Mouse (Mus musculus) heart, adult 9 months (tissue): ENCODE results near the gene Slc12a8.

Source experiments
- DNase-seq, 2 experiments: peaks; one replicate each; pipeline ENCODE4 v3.0.0; 2022; ENCODE audit warnings: low spot score in 2 of 2

Slc12a8 gene

DNA sequence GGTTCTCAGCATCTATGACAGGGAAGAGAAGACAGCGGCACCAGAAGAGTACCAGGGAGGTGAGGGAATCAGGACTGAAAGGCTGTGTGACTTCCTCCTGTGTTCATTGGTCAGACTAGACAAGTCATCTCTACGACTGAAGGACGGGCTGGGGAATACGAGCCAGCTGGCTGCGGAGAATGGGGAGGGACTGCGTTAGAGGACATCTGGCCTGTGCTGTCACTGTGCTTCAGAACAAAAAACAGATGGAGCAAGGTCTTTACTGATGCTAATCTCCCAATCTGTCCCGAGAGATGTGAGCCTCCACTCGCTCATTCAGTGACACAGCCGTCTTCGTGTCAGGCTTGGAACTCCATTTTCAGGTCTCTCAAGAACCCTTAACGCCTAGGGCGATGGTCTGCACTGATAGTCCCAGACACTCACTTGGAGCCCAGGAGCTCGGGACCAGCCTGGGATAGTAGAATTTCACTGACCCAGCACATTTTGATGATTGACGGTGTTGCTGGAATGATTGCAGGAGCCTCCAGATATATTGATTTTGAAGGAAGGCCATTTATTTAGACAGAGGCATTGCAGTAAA, 156.5 kb downstream of the Slc12a8 start:
- peak; percentile 75 to 78 for DNase-seq

DNA sequence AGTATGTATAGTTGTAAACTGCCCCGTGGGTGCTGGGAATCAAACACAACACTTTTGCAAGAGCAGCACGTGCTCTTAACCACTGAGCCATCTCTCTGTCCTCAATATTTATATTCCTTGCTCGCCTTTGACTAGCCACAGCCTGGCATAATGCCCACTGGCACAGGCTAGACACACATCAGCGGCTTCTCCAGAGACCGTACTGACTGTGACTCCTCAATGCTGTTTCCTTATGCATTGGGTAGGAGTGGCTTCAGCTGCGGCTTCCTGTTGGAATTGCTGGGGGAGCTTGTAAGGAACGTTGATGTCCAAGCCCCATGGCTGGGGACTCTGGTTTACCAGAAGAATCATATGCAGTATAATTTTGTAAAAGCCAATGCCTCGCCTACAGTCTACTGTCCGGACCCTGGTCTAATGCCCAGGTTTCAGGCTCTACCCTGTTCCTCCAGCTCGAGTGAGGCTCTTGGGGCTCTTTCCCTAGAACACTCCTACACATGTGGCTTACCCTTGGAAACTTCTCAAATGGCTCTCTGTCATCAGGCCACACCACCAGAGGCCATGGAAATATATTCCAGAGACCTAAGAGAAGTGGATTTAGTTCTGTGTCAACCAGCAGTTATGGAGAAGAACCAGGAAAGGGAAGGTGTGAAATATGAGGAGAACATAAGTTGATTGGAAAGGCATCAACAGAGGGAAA, 158.2 kb downstream of the Slc12a8 start:
- no peak for DNase-seq

- DNase-seq = peak in 1 of 2 experiments; percentile 61
Observed at GRCm38 (mm10) chr16:33675848-33676184, 158.7 kb downstream of the Slc12a8 start.

DNA sequence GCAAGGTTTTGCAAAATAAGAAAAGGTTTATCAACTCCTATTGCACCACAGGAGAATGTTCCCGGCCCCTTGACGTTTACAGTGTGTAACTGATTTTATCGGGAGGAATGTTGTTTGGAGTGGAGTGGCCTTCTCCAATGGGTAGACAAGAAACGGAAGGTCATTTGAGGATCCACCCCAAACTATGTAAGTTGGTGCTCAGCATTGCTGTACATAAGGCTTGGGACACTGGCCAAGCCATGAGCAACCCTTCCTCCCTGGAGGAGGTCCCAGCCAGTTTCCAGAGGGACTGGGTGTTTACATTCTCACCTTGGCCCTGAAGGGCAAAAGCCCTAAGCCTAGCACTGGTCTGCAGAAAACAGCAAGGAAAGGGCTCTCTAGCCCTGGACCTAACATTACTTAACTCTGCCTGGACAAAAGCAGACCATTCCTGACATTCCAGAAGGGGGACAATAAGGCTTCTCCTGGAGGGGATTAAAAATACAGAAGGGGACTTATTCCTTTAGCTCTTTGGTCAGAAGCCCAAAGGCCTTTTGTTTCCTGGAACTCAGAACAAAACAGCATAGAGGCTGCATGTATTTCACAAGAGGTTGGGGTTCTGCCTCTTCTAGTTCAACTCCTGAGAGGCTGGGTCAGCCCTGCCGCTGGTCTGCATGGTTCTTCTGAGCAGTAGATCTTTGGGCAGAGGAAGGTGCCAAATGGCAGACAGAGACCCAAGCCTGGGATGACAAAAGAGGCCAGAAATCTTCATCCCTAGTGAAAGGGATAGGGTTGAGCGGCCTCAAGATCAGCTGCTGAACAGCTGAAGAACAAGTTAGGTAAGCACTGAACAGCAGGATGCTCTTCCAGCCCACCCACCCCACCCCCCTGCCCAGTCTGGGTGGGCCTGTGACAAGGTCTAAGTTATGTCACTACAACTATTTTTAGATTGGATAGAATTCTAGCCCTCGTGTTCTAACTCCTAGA, 159.5 kb downstream of the Slc12a8 start:
- DNase-seq = peak; percentile 86 to 91

- DNase-seq = no peak
Observed at GRCm38 (mm10) chr16:33677313-33677690, 160.2 kb downstream of the Slc12a8 start.

DNA sequence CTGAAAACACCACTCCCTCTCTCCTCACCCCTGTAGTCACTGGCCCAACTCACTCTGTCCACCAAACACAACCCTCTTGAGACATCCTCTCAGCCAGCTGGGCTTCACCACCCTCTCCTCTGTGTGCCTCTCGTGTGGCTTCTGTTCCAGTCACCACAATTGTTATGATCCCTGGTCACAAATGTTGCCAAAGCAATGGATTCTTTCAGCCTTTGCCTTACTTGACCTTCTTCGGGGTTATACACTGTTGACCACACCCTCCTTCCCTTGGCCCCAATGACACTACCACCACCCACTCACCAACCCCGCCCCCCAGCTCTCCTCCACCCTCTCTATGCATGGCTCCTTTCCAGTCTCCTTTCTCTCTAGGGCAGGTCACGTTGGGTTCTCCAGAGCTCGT, 160.8 kb downstream of the Slc12a8 start:
- DNase-seq = peak; percentile 82 to 86

GRCm38 (mm10) chr16:33680271-33680670, 163.1 kb downstream of the Slc12a8 start:
- no peak for DNase-seq

DNA sequence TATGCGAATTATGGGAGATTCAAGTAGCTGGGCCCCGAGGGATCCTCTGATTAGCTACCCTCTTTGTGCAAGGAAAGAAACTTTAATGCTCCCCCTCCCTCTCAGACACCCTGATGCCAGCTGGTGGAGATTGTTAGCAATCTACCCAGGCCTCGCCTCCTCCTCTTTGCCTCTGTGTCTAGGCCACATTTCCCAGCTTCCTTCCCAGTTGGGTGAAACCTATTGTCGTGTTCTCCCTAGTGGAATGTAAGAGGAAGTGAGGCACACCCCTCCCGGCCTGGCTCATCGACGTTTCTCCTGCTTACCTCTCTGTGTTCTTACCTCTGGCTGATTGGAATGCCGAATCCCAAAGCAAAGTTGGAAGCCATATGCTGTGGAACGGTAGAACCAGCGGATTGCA, 163.7 kb downstream of the Slc12a8 start:
- DNase-seq = peak; percentile 72 to 83

GRCm38 (mm10) chr16:33681661-33682060, 164.5 kb downstream of the Slc12a8 start:
- DNase-seq = no peak

DNA sequence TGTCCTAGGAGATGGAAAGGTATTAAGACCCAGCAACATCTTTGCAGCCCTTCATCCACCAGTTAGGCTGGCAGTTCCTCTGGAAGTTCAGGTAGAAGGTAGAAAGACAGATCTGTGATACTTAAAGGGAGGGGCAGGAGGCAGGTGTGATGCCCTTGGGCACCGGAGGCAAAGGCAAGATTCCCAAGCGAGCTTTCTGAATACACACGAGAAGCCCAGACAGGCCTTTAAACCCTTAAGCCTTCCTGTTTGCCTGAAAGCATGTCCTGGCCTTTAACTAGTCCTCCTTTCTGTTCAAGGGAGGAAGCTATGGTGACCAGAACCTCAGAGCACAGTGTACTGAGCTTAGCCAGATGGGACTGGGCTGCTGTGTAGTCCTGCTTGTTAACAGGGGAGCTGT, 165.5 kb downstream of the Slc12a8 start:
- DNase-seq = no peak

GRCm38 (mm10) chr16:33683206-33684161, 166.4 kb downstream of the Slc12a8 start:
- DNase-seq = peak; percentile 61 to 62

DNA sequence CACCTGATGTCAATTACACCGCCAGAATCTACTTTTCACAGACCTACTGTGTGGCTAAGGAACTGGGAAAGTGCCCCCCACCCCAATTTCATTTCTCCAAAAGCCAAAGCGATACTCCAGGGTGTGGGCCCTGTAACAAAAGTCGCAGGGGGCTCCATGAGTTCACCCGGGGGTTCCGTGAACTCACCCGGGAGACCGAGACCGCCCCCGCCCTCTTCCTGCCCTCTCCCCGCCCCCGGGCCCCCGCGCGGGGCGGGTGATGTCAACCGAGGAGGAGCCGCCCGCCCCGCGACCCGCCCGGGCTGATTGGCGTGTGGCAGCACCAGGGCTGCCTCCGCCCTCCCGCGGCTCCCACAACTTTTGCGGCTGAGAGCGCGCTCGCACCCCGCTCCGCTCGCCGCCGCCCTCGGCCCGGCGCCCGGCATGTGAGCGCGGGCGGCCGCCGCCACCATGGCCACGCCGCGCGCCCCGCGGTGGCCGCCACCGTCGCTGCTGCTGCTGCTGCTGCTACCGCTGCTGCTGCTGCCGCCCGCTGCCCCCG, 167.1 kb downstream of the Slc12a8 start, which contains the start of gene Heg1:
TSS of gene Heg1 (plus strand) at position 209 of the 541 bp plus-strand sequence.
- DNase-seq = peak; percentile 91

DNA sequence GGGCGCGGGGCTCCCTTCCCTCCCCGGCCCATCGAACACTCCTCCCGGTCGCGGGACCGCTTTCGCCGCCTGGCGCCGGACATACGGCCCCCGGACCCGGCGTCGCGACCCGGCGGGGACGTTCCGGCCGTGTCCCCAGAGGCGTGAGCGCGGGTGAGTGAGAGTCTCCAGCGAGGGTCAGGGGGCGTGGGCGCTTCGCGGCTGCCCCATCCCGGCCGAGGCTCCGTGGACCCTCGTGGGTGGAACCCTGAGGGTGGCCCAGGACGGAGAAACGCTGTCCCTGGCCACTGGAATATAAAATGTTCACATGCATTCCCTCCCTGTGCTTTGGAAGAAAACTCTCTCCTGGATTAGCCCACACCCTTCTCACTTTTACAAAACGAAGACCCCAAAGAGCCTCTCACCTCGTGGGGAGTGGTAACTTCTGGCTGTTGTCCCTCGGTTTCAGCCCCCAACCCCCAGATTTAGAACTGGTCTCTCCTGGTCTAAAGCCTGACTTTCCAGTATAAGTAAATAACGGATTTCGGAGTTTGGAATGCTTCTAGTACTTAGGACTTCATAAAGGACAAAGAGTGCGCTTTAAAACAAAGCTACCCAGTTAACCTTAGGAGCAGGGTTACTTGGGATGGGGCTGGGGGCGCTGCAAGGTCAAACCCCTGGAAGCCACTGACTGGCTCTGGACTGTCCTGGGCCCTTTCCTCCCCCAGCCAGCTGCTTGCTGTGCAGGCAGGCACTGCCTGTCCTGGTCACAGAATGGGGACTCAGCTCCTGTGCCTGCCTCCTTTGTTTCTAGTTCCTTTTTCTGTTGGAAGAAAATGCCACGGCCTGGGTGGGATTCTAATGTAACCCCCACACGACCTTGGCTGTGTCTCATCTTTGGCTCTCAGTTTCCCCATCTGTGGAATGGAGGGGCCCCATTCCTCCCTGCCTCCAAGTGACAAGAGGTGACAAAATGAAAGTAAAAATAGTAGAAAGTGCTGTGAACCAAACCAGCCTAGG, 167.9 kb downstream of the Slc12a8 start:
- DNase-seq = peak in 1 of 2 experiments; percentile 53

DNA sequence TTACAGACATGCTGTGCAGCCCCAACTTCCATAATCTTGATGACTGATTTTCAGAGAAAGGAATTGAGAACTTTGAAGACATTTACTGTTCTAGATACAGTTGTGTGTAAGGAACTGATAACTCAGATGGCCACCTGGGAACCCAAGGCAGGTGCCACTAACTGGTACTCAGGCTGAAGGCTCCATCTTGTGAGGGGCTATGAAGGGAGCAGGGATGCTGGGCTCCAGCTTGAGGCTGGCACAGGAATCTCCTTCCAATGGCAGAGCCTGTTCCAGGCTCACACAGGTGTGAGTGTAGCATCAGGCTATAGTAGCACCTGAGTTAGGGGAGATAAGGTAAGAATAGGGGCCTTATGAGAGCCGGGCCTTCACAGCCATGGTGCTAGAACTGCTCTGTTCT, 168.9 kb downstream of the Slc12a8 start:
- no peak for DNase-seq

DNA sequence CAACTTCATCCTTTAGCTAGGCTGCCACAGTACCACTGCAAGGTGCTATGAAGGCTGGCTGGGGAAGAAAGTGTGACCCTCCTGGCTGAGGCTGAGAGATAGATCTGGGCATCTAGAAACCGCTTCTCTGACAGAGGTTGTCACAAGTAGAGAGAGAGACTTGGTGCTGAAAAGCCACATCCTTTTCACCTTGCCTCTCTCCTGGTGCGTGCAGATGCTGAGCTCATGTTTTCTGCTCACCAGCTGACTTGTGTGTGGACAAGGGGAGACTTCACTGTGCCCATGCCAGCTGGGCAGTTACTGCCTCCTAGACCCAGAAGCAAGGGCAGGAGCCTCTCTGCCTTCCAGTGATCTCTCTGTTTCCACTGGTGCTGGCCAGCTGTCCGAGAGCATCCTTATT, 170.6 kb downstream of the Slc12a8 start:
- no peak for DNase-seq

DNA sequence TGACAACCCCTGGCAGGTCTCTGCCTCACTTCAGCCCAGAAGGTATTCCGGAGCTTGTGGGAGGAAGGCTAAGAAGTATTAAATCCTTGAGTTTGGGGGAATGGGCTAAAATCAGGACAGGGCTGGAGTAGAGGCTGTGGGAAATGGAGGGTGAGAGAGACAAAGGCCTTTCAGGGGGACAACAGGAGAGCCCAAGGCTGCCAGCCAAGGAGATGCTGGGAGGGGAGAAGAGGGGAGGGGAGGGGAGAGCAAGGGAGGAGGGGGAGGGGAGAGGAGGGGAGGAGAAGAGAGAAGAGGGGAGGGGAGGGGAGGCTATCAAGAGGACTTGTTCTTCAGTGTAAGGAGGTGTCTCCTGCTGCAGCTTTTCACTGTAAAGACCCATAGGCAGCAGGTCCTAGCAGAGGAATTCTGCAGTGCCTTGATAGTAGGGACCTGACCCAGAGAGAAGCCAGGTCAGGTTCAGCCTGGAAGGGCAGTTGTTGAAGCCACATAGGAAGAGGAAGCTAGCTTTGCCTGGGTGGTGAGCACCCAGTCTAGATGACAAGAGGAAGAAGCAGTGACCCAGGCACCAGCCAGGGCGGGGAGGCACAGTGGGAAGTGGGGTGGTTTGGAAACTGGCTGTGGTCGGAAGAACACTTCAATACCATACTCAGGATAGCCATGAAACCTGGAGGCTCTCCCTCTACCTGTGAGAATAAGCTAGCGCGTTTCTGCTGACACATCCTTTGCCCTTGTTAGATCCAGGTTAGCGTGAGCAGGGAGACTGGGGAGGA, 174.0 kb downstream of the Slc12a8 start:
- peak in 1 of 2 experiments; percentile 48 for DNase-seq

DNA sequence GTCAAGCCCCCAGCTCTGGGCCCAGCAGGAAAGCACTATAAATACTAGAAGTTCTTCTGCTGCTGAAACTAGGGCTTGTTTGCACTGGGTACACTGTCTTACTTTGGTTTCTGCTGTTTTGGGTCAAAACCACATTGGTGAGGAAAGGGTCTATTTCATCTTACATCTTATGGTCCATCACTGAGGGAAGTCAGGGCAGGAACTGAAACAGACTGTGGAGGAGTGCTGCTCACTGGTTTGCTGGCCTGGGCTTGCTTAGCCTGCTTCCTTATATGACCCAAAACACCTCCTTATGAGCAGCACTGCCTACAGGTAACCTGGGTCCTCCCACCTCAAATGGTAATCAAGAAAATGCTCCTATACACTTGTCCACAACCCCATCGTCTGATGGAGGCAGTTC, 176.4 kb downstream of the Slc12a8 start:
- DNase-seq = no peak

- peak; percentile 76 to 84 for DNase-seq
Observed at GRCm38 (mm10) chr16:33696811-33697575, 179.9 kb downstream of the Slc12a8 start.
